Mouse (Mus musculus) adrenal gland, adult 18-20 months (tissue): Measurements from ENCODE around the gene Igf1r. TPM values are rescaled to one million over a fixed set of nuclear protein-coding genes. Genes with fewer than 3 reads are reported as not detected.

Experiments used
- DNase-seq, 2 experiments: peaks; one replicate each; pipeline ENCODE4 v3.0.0; 2021 to 2022; ENCODE audit warnings: low spot score in 2 of 2
- total RNA-seq, 2 experiments: library from RNA; stranded (reverse); gene quantifications; 1 replicate in 1 of 2; 2 replicates in 1 of 2; pipeline ENCODE4 v1.2.3; 2021

The Igf1r gene
- total RNA-seq, 2 experiments from 2014 or later: 56.6 to 128 TPM

- no peak for DNase-seq
Measured at GRCm38 (mm10) chr7:68039550-68039949, 86.9 kb downstream of the Igf1r start.

- no peak for DNase-seq
Measured at GRCm38 (mm10) chr7:68044621-68045020, 92.0 kb downstream of the Igf1r start.

- no peak for DNase-seq
Measured at GRCm38 (mm10) chr7:68047152-68047551, 94.5 kb downstream of the Igf1r start.

GRCm38 (mm10) chr7:68048532-68048931 lies 95.9 kb downstream of the Igf1r start:
- DNase-seq: no peak

- no peak for DNase-seq
Measured at GRCm38 (mm10) chr7:68049048-68049447, 96.4 kb downstream of the Igf1r start.

GRCm38 (mm10) chr7:68053002-68053624 lies 100.5 kb downstream of the Igf1r start:
- DNase-seq: no peak

- DNase-seq: no peak
Measured at GRCm38 (mm10) chr7:68054498-68054897, 101.9 kb downstream of the Igf1r start.

GRCm38 (mm10) chr7:68054956-68055355 lies 102.3 kb downstream of the Igf1r start:
- DNase-seq: no peak

- DNase-seq: no peak
Measured at GRCm38 (mm10) chr7:68057010-68057409, 104.4 kb downstream of the Igf1r start.

GRCm38 (mm10) chr7:68059690-68060089 lies 107.1 kb downstream of the Igf1r start:
- DNase-seq: no peak

- no peak for DNase-seq
Measured at GRCm38 (mm10) chr7:68061434-68061833, 108.8 kb downstream of the Igf1r start.

- DNase-seq: no peak
Measured at GRCm38 (mm10) chr7:68062170-68062848, 109.7 kb downstream of the Igf1r start.

- DNase-seq: no peak
Measured at GRCm38 (mm10) chr7:68062849-68063208, 110.2 kb downstream of the Igf1r start.

GRCm38 (mm10) chr7:68063711-68064110 lies 111.1 kb downstream of the Igf1r start:
- no peak for DNase-seq

GRCm38 (mm10) chr7:68064120-68064519 lies 111.5 kb downstream of the Igf1r start:
- no peak for DNase-seq

GRCm38 (mm10) chr7:68064647-68065362 lies 112.2 kb downstream of the Igf1r start:
- DNase-seq: no peak

- DNase-seq: no peak
Measured at GRCm38 (mm10) chr7:68065904-68066303, 113.3 kb downstream of the Igf1r start.

- DNase-seq: no peak
Measured at GRCm38 (mm10) chr7:68067321-68067720, 114.7 kb downstream of the Igf1r start.

GRCm38 (mm10) chr7:68069324-68069723 lies 116.7 kb downstream of the Igf1r start:
- DNase-seq: no peak

- no peak for DNase-seq
Measured at GRCm38 (mm10) chr7:68070030-68070429, 117.4 kb downstream of the Igf1r start.

GRCm38 (mm10) chr7:68070626-68071025 lies 118.0 kb downstream of the Igf1r start:
- peak; percentile 48 to 68 for DNase-seq

GRCm38 (mm10) chr7:68071050-68071449 lies 118.4 kb downstream of the Igf1r start:
- DNase-seq: no peak
